Mouse (Mus musculus) heart, postnatal 0 days (tissue): ENCODE measurements around the gene Wnk2. TPM values are rescaled to one million over a fixed set of nuclear protein-coding genes. Genes with fewer than 3 reads are reported as not detected.

Experiments
- ATAC-seq: fragments of 200-750 bp; cut with Nextera tagmentation; 2 replicates; pipeline ENCODE4 v1.8.0; 2017; ENCODE audit warnings: low read depth, moderate number of reproducible peaks, moderate library complexity; ENCODE audit not compliant: insufficient read depth
- DNase-seq: peaks from one replicate; pipeline ENCODE4 v3.0.0-alpha.2; 2016; ENCODE audit warnings: low spot score
- H3K27ac ChIP-seq: fragments of 300-500 bp; sonication (generic); 2 replicates; pipeline ENCODE4 v1.5.1; 2014; ENCODE audit warnings: low read depth, mild to moderate bottlenecking
- H3K27me3 ChIP-seq: fragments of 300-500 bp; sonication (generic); 2 replicates; pipeline ENCODE4 v1.6.1; 2014; ENCODE audit warnings: low read length, mixed read lengths; ENCODE audit not compliant: control insufficient read depth, insufficient read depth
- H3K36me3 ChIP-seq: fragments of 300-500 bp; sonication (generic); replicated peaks from 2 replicates; pipeline ENCODE4 v1.6.1; 2014; ENCODE audit warnings: low read length, mixed read lengths; ENCODE audit not compliant: control insufficient read depth, insufficient read depth
- H3K4me1 ChIP-seq: fragments of 300-500 bp; sonication (generic); 2 replicates; pipeline ENCODE4 v1.6.1; 2014; ENCODE audit warnings: antibody characterized with exemption; ENCODE audit not compliant: control insufficient read depth, insufficient read depth
- H3K4me2 ChIP-seq: fragments of 300-500 bp; sonication (generic); 2 replicates; pipeline ENCODE4 v1.6.1; 2014; ENCODE audit warnings: low read depth, mild to moderate bottlenecking, low read length, moderate library complexity
- H3K4me3 ChIP-seq: fragments of 300-500 bp; sonication (generic); 2 replicates; pipeline ENCODE4 v1.5.1; 2014; ENCODE audit warnings: low read depth, low read length
- H3K9ac ChIP-seq: fragments of 300-500 bp; sonication (generic); replicated peaks from 2 replicates; pipeline ENCODE4 v1.6.1; 2014; ENCODE audit warnings: low read depth, low read length, mixed read lengths
- H3K9me3 ChIP-seq: fragments of 300-500 bp; sonication (generic); replicated peaks from 2 replicates; pipeline ENCODE4 v1.6.1; 2016; ENCODE audit warnings: low read length; ENCODE audit not compliant: control insufficient read depth
- CTCF ChIP-seq: IDR thresholded peaks from 2 replicates; pipeline ENCODE4 v1.5.1; 2016; ENCODE audit warnings: antibody characterized with exemption, control low read depth, low read depth
- EP300 ChIP-seq: IDR thresholded peaks from 2 replicates; pipeline ENCODE4 v1.6.1; 2016; ENCODE audit warnings: antibody characterized with exemption, low read depth
- WGBS: fragments of 180-500 bp; shearing (Covaris S2); extraction: QIAGEN DNeasy Blood & Tissue Kit; methylation state at CpG from one replicate; pipeline ENCODE4 v1.1.7; 2014; 5-methylcytosine and 5-hydroxymethylcytosine counted together
- polyA plus RNA-seq: library from polyadenylated mRNA; unstranded; fragments of >200 nt; fragmentation: Nextera tagmentation; extraction: Ambion mirVana; gene quantifications from 2 replicates; pipeline ENCODE4 v1.2.1, GENCODE M21; 2015
- total RNA-seq: library from RNA; depleted of rRNA; stranded (reverse); fragments of >200 nt; gene quantifications from 2 replicates; pipeline ENCODE4 v1.2.3, GENCODE M21; 2014; ENCODE audit warnings: low replicate concordance

Wnk2 gene
- total and polyA plus RNA-seq, 2 experiments from 2014 or later, result 1.5 to 5.5 TPM

- Histone ChIP-seq H3K36me3 (no peaks in the 10 kb centered on the region), H3K27ac (no peak overlapping the region), H3K4me2 (no peak overlapping the region), H3K27me3 (0 out of 2 replicates have a peak, but pooled peaks cover 3% of the 10 kb centered on the region), H3K4me3 (no peak overlapping the region), H3K9me3 (0 out of 2 replicates have a peak, but pooled peaks cover 6% of the 10 kb centered on the region), H3K4me1 (0 out of 2 replicates have a peak, but pooled peaks cover 12% of the 10 kb centered on the region), H3K9ac (no peak overlapping the region)
- ATAC-seq (no peak), DNase-seq (peak; percentile 4)
- no peak for TF ChIP-seq CTCF
- no peak for TF ChIP-seq EP300
- 49% methylated on average over 7 of the region's 7 CpGs for WGBS
Observed at GRCm38 (mm10) chr13:49154621-49155020, 6.8 kb upstream of the Wnk2 start.

- ATAC-seq (no peak), DNase-seq (peak; percentile 10)
- WGBS, result 55% methylated on average over 10 of the region's 10 CpGs
- H3K27ac ChIP-seq, result no peak overlapping the region
- peaks cover 7% of the 10 kb centered on the region; the same call in 1 of the 2 replicates for H3K27me3 ChIP-seq
- no peaks in the 10 kb centered on the region for H3K36me3 ChIP-seq
- H3K4me3 ChIP-seq, result no peak overlapping the region
- 0 out of 2 replicates have a peak, but pooled peaks cover 6% of the 10 kb centered on the region for H3K9me3 ChIP-seq
- H3K4me1 ChIP-seq, result 0 out of 2 replicates have a peak, but pooled peaks cover 12% of the 10 kb centered on the region
- H3K4me2 ChIP-seq, result 0 out of 2 replicates have a peak overlapping the region, but pooled peaks have one; percentile 15
- H3K9ac ChIP-seq, result peak overlapping the region; percentile 1; the same call in 1 of the 2 replicates
- TF ChIP-seq EP300 (no peak), CTCF (no peak)
Observed at GRCm38 (mm10) chr13:49154028-49154427, 6.2 kb upstream of the Wnk2 start.

- Histone ChIP-seq H3K4me2 (no peak overlapping the region), H3K4me3 (no peak overlapping the region), H3K9me3 (no peaks in the 10 kb centered on the region), H3K9ac (no peak overlapping the region), H3K27me3 (peaks cover 51% of the 10 kb centered on the region), H3K36me3 (no peaks in the 10 kb centered on the region), H3K27ac (no peak overlapping the region), H3K4me1 (peaks cover 28% of the 10 kb centered on the region)
- DNase-seq, result no peak
- WGBS, result 91% methylated on average over 4 of the region's 4 CpGs
- no peak for ATAC-seq
- TF ChIP-seq CTCF (no peak), EP300 (no peak)
Observed at GRCm38 (mm10) chr13:49148687-49149086, 873 bp upstream of the Wnk2 start.

GRCm38 (mm10) chr13:49147007-49147857, 582 bp downstream of the Wnk2 start:
- WGBS, result under 1% methylated on average over 69 of the region's 98 CpGs
- TF ChIP-seq EP300, result no peak
- TF ChIP-seq CTCF, result 0 out of 2 replicates have a peak, but pooled peaks have one; percentile 7
- H3K27me3 ChIP-seq, result peaks cover 56% of the 10 kb centered on the region

GRCm38 (mm10) chr13:49146698-49147006, 1.2 kb downstream of the Wnk2 start:
- Histone ChIP-seq H3K9ac (peak overlapping the region; percentile 61), H3K36me3 (no peaks in the 10 kb centered on the region), H3K9me3 (no peaks in the 10 kb centered on the region), H3K4me2 (peak overlapping the region; percentile 100), H3K4me1 (peaks cover 26% of the 10 kb centered on the region), H3K27me3 (peaks cover 56% of the 10 kb centered on the region), H3K27ac (no peak overlapping the region), H3K4me3 (peak overlapping the region; percentile 75)
- 3% methylated on average over 24 of the region's 44 CpGs for WGBS
- ATAC-seq (peak; percentile 9; the same call in 1 of the 2 replicates), DNase-seq (peak; percentile 4)
- TF ChIP-seq CTCF (no peak), EP300 (no peak)

More at GRCm38 (mm10) chr13:49147007-49147857, 582 bp downstream of the Wnk2 start:
- Histone ChIP-seq H3K4me2 (peak overlapping the region; percentile 100), H3K9me3 (no peaks in the 10 kb centered on the region), H3K36me3 (no peaks in the 10 kb centered on the region), H3K4me3 (peak overlapping the region; percentile 75), H3K4me1 (peaks cover 26% of the 10 kb centered on the region), H3K9ac (peak overlapping the region; percentile 61), H3K27ac (no peak overlapping the region)
- DNase-seq, result peak; percentile 44
- ATAC-seq, result peak; percentile 37
